Mouse (Mus musculus) stomach, adult 2 months (tissue): ENCODE data around the gene Olfr410. TPM values are rescaled to one million over a fixed set of nuclear protein-coding genes. Genes with fewer than 3 reads are reported as not detected.

Source experiments
- polyA plus RNA-seq: library from polyadenylated mRNA; depleted of rRNA; stranded (reverse); fragments of >200 nt; gene quantifications from 2 replicates; pipeline ENCODE4 v1.2.3, GENCODE M21; 2012; rRNA removed

The Olfr410 gene
- polyA plus RNA-seq: not detected in 2 replicates

DNA sequence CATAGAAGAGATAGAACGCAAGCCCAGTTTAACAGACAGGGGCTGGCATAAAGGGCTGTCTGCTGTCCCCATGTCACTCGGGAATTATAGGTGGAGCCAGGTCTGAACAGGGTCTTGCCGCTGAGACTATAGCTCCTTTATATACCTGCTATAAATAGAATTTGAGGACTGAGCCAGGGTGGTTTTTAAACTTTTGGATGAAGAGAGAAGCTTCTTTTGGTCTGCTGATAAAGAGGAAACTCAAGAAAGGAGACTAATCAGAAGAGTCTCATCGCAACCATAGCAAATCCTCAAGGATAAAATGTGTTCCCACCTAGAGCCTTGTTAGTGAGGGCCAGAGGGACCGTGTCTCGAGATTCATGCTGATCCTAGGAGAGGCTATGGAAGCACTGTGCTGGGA, at the start of gene Olfr410:
TSS of gene Olfr410 (minus strand) at position 101 of the 400 bp plus-strand sequence.

DNA sequence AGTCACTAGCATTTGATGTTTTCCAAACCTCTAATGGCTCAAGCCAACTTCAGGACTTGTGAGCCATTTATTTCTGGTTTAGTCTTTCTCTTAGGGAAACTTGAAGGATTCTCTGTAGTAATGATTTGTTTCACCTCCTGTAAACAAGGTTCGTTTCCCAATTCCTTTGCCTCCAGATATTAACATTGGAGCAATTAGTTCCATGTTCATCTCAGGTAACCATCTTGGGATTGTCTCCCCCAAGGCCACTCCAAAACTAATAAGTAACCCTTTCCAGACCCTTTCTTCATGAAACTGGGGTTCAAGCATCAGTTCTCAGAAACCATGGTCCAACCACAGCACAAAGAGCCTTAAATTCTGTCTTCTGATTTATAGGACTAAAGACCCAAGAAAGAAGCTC, 23.9 kb upstream of the Olfr410 start, which contains the start of gene Olfr412:
TSS of gene Olfr412 (plus strand) at position 301 of the 400 bp plus-strand sequence.

DNA sequence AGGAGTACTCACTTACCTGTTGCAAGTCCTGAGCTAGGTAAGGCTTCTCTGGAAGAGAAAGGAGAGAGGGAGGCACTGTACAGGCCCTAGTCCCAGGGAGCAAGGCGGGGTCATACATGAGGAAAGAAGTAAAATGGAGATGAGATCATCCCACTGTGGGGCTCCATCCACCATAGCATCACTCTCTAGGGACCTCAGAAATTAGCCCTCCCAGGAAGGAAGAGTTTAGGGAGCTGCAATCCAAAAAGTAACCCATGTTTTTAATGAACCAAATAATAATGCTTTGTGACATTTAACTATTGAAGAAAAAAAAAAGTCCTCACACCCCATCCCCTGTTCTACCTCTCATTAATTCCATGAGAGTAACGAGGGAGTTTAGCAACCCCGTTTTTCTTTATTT, 14.7 kb upstream of the Olfr410 start, which contains the start of gene Olfr411:
TSS of gene Olfr411 (minus strand) at position 101 of the 400 bp plus-strand sequence.

DNA sequence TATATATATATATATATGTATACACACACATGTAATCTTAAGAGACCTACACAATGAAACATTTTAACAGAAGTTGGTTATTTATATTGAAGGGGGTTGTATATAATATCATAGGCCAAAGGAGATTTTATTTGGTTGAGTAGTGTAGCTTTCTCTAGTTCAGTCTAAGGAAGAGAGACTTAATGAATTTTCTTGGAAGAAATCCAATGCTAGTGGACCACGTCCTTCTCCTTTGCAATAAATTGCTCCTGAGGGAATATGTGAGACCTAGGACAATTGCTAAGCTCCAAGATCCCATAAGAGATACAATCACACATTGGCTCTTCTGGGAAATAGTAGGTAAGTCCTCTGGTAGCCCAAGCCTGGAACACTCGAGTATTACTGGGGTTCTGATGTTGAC, 54.4 kb downstream of the Olfr410 start, which contains the start of gene Olfr59:
TSS of gene Olfr59 (plus strand) at position 301 of the 400 bp plus-strand sequence.

Other genes with a start within 250 kb of the Olfr410 start
- not detected in 2 replicates for gene Olfr401, start 224.3 kb downstream of the Olfr410 start, polyA plus RNA-seq
- not detected in 2 replicates for gene Olfr402, start 184.5 kb downstream of the Olfr410 start, polyA plus RNA-seq
- gene Olfr403, start 151.8 kb downstream of the Olfr410 start, polyA plus RNA-seq: not detected in 2 replicates
- not detected in 2 replicates for gene Olfr43, start 126.7 kb downstream of the Olfr410 start, polyA plus RNA-seq
- gene Olfr406, start 78.2 kb downstream of the Olfr410 start, polyA plus RNA-seq: not detected in 2 replicates
- gene Olfr59, start 54.3 kb downstream of the Olfr410 start, polyA plus RNA-seq: not detected in 2 replicates
- not detected in 2 replicates for gene Olfr411, start 14.6 kb upstream of the Olfr410 start, polyA plus RNA-seq
- gene Olfr412, start 24.0 kb upstream of the Olfr410 start, polyA plus RNA-seq: not detected in 2 replicates